Mouse (Mus musculus): Measurements from ENCODE around the gene Casc3. TPM values are rescaled to one million over a fixed set of nuclear protein-coding genes. Genes with fewer than 3 reads are reported as not detected.

The Casc3 gene
- total RNA-seq, 2 experiments from 2014 or later, result 13.9 to 15.0 TPM

- DNase-seq, result peak; percentile 88
Observed at GRCm38 (mm10) chr11:98772667-98773171, 32.0 kb upstream of the Casc3 start.

- DNase-seq, result peak; percentile 100
Observed at GRCm38 (mm10) chr11:98773635-98774295, 30.9 kb upstream of the Casc3 start.

- DNase-seq, result peak; percentile 23
Observed at GRCm38 (mm10) chr11:98774582-98775347, 29.9 kb upstream of the Casc3 start, which contains the start of gene Nr1d1. Nr1d1 (minus strand) TSS chr11:98775333.

- DNase-seq, result peak; percentile 99
Observed at GRCm38 (mm10) chr11:98775348-98776051, 29.2 kb upstream of the Casc3 start.

- no peak for DNase-seq
Observed at GRCm38 (mm10) chr11:98776052-98776764, 28.5 kb upstream of the Casc3 start.

DNA sequence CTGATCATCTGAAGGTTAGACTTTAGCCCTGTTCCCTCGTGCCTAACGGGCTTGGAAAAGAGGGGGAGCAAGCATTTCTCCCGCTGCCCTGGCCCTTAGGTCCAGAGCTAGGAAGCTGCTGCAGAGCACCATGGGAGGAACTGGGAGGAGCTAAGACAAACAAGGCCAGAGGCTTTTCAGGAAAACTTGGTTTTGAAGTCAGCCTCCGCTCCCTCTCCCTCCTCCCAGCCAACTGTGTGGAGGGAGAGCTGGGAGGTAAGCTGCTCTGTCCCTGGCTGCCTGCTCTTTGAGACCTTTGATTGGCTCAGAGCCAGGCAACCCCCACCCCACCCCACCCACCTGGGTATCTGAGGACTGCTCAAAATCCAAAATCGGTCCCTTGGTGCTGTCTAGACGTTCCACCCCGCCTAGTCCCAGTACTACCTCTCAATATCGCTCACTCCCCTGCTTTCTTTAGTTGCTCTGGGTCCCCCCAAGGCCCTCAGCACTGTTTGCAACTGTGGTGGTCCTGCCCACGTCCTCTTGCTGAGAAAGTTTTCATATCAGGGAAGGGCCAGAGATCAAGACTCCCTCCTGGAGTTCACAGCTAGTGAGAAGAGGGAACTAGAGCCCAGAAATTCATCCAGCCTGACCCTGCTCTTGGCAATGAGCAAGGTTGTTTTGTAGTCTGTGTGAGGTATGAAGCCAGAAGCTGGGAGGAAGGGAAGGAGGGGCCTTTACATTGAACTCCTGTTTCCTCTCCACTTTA lies 27.7 kb upstream of the Casc3 start:
- peak; percentile 64 for DNase-seq

GRCm38 (mm10) chr11:98777888-98778287 lies 26.8 kb upstream of the Casc3 start:
- DNase-seq, result no peak

DNA sequence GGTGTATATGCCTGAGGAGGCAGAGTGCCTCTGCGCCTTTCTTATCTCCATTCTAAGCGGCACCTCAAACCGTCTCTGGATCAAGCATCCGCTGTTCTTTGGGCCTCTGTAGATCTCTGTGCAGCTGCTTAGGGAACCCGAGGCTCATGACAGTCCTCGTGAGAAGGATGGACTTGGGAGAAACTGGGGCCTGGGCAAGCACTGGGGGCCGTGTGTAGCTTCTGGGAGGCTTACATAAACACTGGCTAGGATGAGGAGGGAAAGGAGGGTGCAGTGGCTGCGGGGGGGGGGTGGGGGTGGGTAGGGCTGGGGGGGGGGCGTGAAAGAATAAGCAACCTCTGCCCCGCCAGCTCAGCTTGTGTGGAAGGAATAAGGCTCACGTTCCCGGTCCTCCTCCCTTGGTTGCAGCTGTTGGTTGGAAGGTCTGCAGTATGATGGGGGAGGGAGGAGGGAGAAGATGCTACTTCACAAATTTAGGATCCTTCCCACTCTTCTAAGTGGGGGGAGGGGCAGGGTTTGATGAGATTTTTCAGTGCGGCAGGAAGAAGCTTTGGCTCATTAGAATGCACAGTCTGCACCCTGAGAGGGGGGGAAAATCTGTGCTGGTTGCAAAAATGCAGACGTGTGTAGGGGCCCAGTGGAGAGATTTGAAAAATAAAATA lies 22.7 kb upstream of the Casc3 start:
- peak; percentile 83 for DNase-seq

GRCm38 (mm10) chr11:98782651-98783235 lies 22.0 kb upstream of the Casc3 start:
- peak; percentile 42 for DNase-seq

DNA sequence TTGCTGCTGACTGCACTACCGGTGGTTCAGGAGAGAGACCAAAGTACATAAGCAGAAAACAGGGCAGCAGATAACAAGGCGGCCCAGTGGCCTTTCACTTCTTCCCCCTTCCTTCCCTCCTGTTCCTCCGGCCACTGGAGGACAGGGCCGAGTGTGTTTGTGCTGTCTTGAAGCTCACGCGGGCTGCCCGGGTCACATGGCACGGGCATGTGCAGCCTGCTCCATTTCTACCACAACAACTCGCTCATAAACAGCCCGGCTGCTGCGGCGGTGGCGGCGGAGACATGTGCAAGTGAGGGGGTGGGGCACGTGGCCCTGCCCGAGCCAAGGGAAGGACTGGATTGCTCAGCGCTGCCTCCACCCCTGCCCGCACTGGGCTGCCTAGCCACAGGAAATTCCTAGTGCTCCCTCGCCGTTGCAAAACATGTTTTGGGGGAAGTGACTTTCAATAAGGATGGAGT lies 21.4 kb upstream of the Casc3 start:
- DNase-seq, result peak; percentile 99

- DNase-seq, result no peak
Observed at GRCm38 (mm10) chr11:98784139-98784538, 20.6 kb upstream of the Casc3 start.

DNA sequence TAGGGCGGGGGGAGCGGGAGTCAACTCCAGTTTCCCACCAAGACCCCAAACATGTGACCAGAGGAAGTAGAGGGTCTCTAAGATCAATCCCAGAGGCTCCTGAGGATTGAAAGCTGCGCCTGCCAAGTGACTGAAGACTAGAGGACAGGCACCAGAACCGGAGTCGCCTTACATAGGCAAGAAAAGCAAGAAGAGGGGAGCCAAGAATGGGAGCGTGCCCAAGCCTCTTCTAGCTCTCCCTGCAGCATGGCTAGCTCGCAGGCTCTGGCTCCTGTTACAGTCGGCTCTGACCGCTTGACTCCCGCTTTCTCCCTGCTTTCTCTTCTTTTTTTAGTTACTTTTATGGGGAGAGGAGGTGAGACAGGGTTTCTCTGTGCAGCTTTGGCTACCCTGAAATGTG lies 19.5 kb upstream of the Casc3 start:
- DNase-seq, result peak; percentile 76

DNA sequence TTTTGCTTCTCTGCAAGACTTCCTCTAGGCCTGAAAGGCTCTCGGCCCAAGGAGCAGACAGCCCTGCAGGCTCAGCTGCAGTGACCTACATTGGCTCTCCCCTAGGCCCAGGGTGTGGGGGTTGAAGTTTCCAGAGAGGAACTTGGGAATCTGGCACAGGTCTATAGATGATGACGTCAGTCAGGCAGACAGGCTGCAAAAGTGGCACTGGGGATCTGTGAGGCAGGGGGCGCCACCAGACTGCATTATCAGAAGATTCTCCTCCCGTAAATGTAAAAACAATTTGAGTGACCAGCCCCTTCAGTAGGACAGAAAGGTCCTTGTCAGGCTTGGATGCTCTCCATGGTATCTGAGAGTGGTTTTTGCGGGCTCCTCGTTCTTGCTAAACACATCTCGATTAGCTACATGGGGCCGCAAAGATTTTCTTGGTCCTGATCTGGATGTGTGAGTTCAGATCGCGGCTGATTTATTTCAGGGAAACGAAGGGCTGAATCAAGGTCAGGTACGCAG lies 18.9 kb upstream of the Casc3 start:
- DNase-seq, result peak; percentile 86

DNA sequence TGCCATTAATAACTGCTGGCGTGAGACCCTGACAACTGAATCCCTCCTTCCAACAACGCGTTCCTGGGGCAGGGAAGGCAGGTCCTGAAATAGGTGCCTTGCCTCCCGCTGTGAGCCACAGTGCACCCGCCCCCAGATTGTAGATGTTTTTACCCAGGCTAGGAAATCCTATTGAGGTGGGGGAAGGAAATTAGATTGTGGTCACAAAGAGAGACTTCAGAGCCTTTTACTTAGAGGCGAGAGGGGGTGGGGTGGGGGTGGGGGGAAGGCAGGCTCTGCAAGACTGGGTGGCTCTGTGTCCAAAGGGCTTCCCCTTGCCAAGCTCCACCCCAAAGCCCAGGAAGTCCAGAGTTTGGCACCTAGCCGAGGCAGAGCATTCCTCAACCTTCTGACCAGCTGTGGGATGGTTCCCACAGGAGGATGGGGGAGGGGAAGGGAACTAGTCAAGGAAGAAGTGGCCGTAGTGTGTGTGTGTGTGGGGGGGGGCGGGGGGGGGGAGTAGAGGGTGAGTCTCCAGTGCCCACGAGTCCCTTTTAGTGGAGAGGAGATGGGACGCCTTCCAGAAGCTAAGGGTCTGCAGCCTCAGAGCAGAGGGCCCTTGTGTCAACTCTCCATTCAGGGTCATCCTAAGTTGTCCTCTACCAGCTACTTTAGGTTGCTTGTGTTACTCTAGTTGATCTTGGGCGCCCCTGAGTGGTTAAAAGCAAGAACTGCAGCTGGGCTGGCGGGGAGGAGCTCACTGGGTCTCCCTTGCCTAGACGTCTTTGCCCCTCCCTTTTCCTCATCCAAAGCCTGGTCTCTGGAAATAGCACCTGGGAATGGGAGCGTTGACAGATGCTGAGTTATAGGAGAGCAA lies 18.1 kb upstream of the Casc3 start:
- DNase-seq, result peak; percentile 96

- no peak for DNase-seq
Observed at GRCm38 (mm10) chr11:98787229-98787628, 17.5 kb upstream of the Casc3 start.

DNA sequence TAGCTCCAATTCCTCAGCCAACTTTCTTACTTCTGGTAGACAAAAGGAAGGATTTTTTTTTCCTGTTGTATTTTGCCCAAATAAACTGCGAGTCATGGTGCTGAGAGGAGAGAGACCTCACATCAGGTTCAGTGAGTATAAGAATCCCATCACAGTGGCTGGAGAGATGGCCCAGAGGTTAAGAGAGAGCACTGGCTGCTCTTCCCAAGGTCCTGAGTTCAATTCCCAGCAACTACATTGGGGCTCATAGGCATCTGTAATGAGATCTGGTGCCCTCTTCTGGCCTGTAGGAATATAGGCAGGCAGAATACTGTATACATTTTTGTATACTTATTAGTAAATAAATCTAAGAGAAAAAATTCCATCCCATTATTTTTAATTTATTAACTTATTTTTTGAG lies 17.0 kb upstream of the Casc3 start:
- no peak for DNase-seq

DNA sequence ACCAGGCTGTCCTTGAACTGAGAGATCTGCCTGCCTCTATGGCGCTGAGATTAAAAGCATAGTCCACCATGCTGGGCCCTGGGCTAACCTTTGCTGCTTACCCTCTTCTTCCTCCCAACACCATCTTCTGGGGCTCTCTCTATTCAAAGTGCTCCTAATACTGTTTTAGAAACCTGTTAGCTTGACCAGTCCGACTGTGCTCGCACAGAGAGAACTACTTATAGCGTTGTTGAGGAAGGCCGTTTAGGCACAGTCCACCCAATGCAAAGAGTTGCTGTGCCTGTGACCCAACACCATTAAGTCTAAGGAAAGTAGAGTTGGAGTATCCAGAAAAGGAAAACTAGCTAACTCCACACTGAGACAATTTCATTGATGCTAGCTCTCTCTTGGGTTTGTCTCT lies 16.6 kb upstream of the Casc3 start:
- no peak for DNase-seq

DNA sequence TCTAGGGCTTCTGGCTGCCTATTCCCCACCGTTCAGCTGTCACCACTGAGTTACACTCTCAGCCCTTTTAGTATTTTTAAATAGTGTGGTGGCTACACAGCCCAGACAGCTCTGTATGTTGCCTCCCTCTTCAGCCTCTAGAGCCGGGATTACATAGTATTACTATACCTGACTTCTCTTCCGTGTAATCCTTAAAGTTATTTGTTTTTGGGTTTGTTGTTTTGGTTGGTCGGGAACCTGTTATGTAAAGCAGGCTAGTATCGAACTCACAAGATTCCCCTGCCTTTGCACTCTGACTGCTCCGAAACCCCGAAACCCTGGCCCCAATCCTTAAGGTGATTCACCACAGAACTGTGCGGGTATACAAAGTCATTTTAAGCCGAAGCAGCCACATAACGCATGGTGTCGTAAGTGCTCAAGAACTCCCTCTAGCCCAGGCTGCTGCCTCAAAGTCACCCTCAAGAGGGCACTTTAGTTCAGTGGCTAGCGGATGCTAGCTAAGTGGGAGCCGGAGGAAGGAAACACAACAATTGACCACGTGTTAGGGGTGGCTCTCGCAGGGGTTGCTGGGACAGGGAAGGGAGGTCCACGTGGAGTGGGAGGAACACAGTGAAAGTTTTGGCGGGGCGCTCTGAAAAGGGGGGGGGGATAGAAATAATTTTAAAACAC lies 16.0 kb upstream of the Casc3 start:
- peak; percentile 91 for DNase-seq
